8 mouse cellular contexts compared by ENCODE assay signal in the genomic region with DNA sequence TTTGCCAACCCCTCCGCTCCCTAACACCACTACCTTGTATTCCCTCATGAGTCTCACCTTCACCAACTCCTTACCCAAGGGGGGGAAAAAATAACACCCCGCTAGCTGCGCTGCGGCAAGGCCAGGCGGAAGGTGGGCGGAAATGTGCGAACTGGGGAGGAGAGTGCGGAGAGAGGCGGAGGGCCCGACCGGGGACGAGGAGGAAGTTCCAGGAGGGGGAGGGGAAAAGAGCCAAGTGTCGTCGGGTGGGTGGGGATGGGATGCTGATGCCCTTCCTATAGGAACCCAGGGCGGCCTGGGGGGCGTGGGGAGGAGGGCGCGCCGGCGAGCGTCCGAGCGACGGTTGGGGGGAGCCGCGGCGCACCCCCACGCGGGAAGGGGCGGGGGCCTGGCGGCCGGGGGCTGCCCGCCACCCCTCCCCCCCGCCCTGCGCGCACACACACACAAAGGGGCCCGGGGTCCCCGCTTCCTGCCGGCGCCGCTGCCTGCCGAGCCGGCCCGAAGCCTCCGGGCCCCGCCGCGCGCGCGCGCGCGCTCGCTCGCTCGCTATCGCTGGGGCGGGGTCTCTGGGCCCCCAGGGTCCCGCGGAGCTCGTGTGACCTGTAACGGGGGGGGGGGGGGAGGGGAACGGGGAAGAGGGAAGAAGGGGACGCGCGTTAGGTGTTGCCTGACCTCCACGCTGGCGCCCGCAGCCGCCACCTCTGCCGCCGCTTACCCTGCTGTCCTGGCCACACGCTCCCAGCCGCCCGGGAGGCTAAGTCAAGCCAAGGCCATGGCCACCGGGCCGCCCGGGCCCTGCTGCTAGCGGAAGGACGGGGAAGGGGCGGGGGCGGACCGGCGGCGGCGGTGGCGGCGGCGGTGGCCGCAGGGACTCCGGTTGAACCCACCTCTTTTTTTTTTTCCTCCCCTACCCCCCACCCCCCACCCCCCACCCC. TPM values are rescaled to one million over a fixed set of nuclear protein-coding genes. Genes with fewer than 3 reads are reported as not detected.
DNase-seq lines count a peak whose midpoint lies in the region; ATAC-seq lines count a peak whose summit lies in the region.

A gene (minus strand): TSS at position 168 of the 935 bp plus-strand sequence.

- WGBS in hindbrain, embryonic 14.5 days, result 17% methylated on average over 36 of the region's 92 CpGs

- peak within 1 kb of the TSS; percentile 94 for H3K27ac ChIP-seq in hindbrain, embryonic 14.5 days

- peak; percentile 38 for DNase-seq in WW6 (ENCODE audit: low read depth, low spot score)
- peak; percentile 59 to 62 for DNase-seq in cerebellum, postnatal 14 days
- DNase-seq in frontal cortex, postnatal 36 days (ENCODE audit: low spot score in 2 of 2), result peak; percentile 19 to 33
- DNase-seq in hindbrain, embryonic 14.5 days (ENCODE audit: low spot score), result peak; percentile 45
- peak; percentile 7 for DNase-seq in left cerebral cortex, adult 11 months (ENCODE audit: low spot score)
- peak; percentile 78 for DNase-seq in lung, postnatal 36 days
- peak; percentile 86 for DNase-seq in retina, postnatal 1 day
- DNase-seq in urinary bladder, adult 2 months (ENCODE audit: low spot score), result peak; percentile 39

- H3K9ac ChIP-seq in hindbrain, embryonic 14.5 days, result peak within 1 kb of the TSS; percentile 74

- peaks cover 11% of the 10 kb centered on the region for H3K36me3 ChIP-seq in hindbrain, embryonic 14.5 days (replicated peaks; ENCODE audit: control insufficient read depth, insufficient read depth)

- no peaks in the 10 kb centered on the region for H3K27me3 ChIP-seq in hindbrain, embryonic 14.5 days (ENCODE audit: control insufficient read depth, insufficient read depth, low read length)

- H3K4me3 ChIP-seq in hindbrain, embryonic 14.5 days (replicated peaks; ENCODE audit: low read length), result peak within 1 kb of the TSS; percentile 58

- peak within 1 kb of the TSS; percentile 61 for H3K4me2 ChIP-seq in hindbrain, embryonic 14.5 days (replicated peaks)

- H3K9me3 ChIP-seq in hindbrain, embryonic 14.5 days (ENCODE audit: control insufficient read depth, low read length), result no peaks in the 10 kb centered on the region

- peaks cover 6% of the 10 kb centered on the region; the same call in 1 of the 2 replicates for H3K4me1 ChIP-seq in hindbrain, embryonic 14.5 days (replicated peaks; ENCODE audit: control insufficient read depth, insufficient read depth, low read length)

- ATAC-seq in hindbrain, embryonic 14.5 days (ENCODE audit: low FRiP score), result peak; percentile 84

RNA-seq across cellular contexts. Expression of the gene that starts here (rescaled TPM):
- 18.2 and 18.8 TPM in 2 replicates for polyA plus RNA-seq in hindbrain, embryonic 14.5 days (2014; fragmentation: Nextera tagmentation; extraction: Ambion mirVana)
- polyA plus RNA-seq in urinary bladder, adult 2 months (2012; rRNA removed), result 13.6 and 13.9 TPM in 2 replicates

Comparison
In these comparisons a context has a peak if more than half of its experiments do, and no peak if none do; other contexts are left out.
1. Peak in every context shown above with its lines: DNase-seq, ATAC-seq, H3K4me3 ChIP-seq and H3K27ac ChIP-seq.
2. DNase-seq: peak in every context shown above with its lines; median percentile 86 in retina, postnatal 1 day; 78 in lung, postnatal 36 days; 60 in cerebellum, postnatal 14 days; 45 in hindbrain, embryonic 14.5 days; 39 in urinary bladder, adult 2 months; 38 in WW6; 26 in frontal cortex, postnatal 36 days; 7 in left cerebral cortex, adult 11 months.